Mouse (Mus musculus) liver, embryonic 15.5 days (tissue): ENCODE measurements at regions not wholly inside any gene's neighbourhood (a gene's known extent, or its start where the extent isn't known, plus 50 kb on each side); places are given as distances from the start of the nearest gene placed in this dataset.

ENCODE experiments used
- ATAC-seq: fragments of 200-750 bp; cut with Nextera tagmentation; 2 replicates; pipeline ENCODE4 v1.8.0; 2017; ENCODE audit warnings: moderate number of reproducible peaks, mild to moderate bottlenecking, moderate library complexity; ENCODE audit not compliant: insufficient read depth
- H3K27ac ChIP-seq: fragments of 300-500 bp; sonication (generic); replicated peaks from 2 replicates; pipeline ENCODE4 v1.5.1; 2015; ENCODE audit warnings: mild to moderate bottlenecking, inconsistent platforms
- H3K27me3 ChIP-seq: fragments of 300-500 bp; sonication (generic); 2 replicates; pipeline ENCODE4 v1.6.1; 2015; ENCODE audit warnings: mild to moderate bottlenecking, inconsistent platforms
- H3K36me3 ChIP-seq: fragments of 300-500 bp; sonication (generic); replicated peaks from 2 replicates; pipeline ENCODE4 v1.6.1; 2015; ENCODE audit warnings: moderate library complexity, mild to moderate bottlenecking, inconsistent platforms
- H3K4me1 ChIP-seq: fragments of 300-500 bp; sonication (generic); replicated peaks from 2 replicates; pipeline ENCODE4 v1.6.1; 2015; ENCODE audit warnings: inconsistent platforms
- H3K4me2 ChIP-seq: fragments of 300-500 bp; sonication (generic); 2 replicates; pipeline ENCODE4 v1.6.1; 2015; ENCODE audit warnings: moderate library complexity, mild to moderate bottlenecking, inconsistent platforms
- H3K4me3 ChIP-seq: fragments of 300-500 bp; sonication (generic); replicated peaks from 2 replicates; pipeline ENCODE4 v1.5.1; 2015; ENCODE audit warnings: mild to moderate bottlenecking, inconsistent platforms
- H3K9ac ChIP-seq: fragments of 300-500 bp; sonication (generic); 2 replicates; pipeline ENCODE4 v1.6.1; 2015; ENCODE audit warnings: moderate library complexity, mild to moderate bottlenecking, inconsistent platforms
- H3K9me3 ChIP-seq: fragments of 300-500 bp; sonication (generic); replicated peaks from 2 replicates; pipeline ENCODE4 v1.6.1; 2016; ENCODE audit warnings: inconsistent platforms
- WGBS: fragments of 180-500 bp; shearing (Covaris S2); methylation state at CpG from one replicate; pipeline ENCODE4 v1.1.7; 2015; ENCODE audit warnings: mixed read lengths; ENCODE audit not compliant: insufficient replicate concordance; 5-methylcytosine and 5-hydroxymethylcytosine counted together

GRCm38 (mm10) chr9:61021810-61022209 lies 227.5 kb downstream of the Uaca start:
- Histone ChIP-seq H3K27ac (no peak overlapping the region), H3K4me3 (no peak overlapping the region), H3K36me3 (no peaks in the 10 kb centered on the region), H3K4me2 (no peak overlapping the region), H3K27me3 (peaks cover 4% of the 10 kb centered on the region), H3K9ac (no peak overlapping the region), H3K4me1 (no peaks in the 10 kb centered on the region; the same call in 1 of the 2 replicates), H3K9me3 (no peaks in the 10 kb centered on the region)
- WGBS: 15% methylated on average over 5 of the region's 5 CpGs
- ATAC-seq: no peak

GRCm38 (mm10) chr9:61022371-61023026 lies 228.2 kb downstream of the Uaca start:
- Histone ChIP-seq H3K36me3 (no peaks in the 10 kb centered on the region), H3K9me3 (no peaks in the 10 kb centered on the region), H3K27me3 (peaks cover 4% of the 10 kb centered on the region), H3K9ac (no peak overlapping the region), H3K4me2 (no peak overlapping the region), H3K4me1 (no peaks in the 10 kb centered on the region; the same call in 1 of the 2 replicates), H3K27ac (no peak overlapping the region), H3K4me3 (no peak overlapping the region)
- ATAC-seq: peak; percentile 44; the same call in 1 of the 2 replicates
- WGBS: 19% methylated on average over 6 of the region's 6 CpGs

- Histone ChIP-seq H3K27me3 (peaks cover 4% of the 10 kb centered on the region), H3K4me3 (no peak overlapping the region), H3K36me3 (no peaks in the 10 kb centered on the region), H3K9ac (no peak overlapping the region), H3K4me2 (no peak overlapping the region), H3K4me1 (no peaks in the 10 kb centered on the region; the same call in 1 of the 2 replicates), H3K9me3 (no peaks in the 10 kb centered on the region), H3K27ac (no peak overlapping the region)
- WGBS: 16% methylated on average over 6 of the region's 6 CpGs
- ATAC-seq: no peak
Observed at GRCm38 (mm10) chr9:61025341-61025740, 231.0 kb downstream of the Uaca start.

- Histone ChIP-seq H3K27ac (no peak overlapping the region), H3K4me1 (no peaks in the 10 kb centered on the region), H3K27me3 (peaks cover 4% of the 10 kb centered on the region), H3K4me2 (no peak overlapping the region), H3K36me3 (no peaks in the 10 kb centered on the region), H3K9ac (no peak overlapping the region), H3K4me3 (no peak overlapping the region), H3K9me3 (no peaks in the 10 kb centered on the region)
- ATAC-seq: no peak
- WGBS: 67% methylated on average over 12 of the region's 12 CpGs
Observed at GRCm38 (mm10) chr9:61028775-61029401, 234.5 kb downstream of the Uaca start.

GRCm38 (mm10) chr9:61031699-61032447 lies 237.5 kb downstream of the Uaca start:
- no peaks in the 10 kb centered on the region for H3K9me3 ChIP-seq
- no peak overlapping the region for H3K4me3 ChIP-seq
- H3K4me2 ChIP-seq: peak overlapping the region; percentile 25
- H3K27me3 ChIP-seq: no peaks in the 10 kb centered on the region
- H3K36me3 ChIP-seq: no peaks in the 10 kb centered on the region
- no peak overlapping the region for H3K27ac ChIP-seq
- H3K9ac ChIP-seq: no peak overlapping the region
- H3K4me1 ChIP-seq: no peaks in the 10 kb centered on the region
- ATAC-seq: no peak
- WGBS: 33% methylated on average over 26 of the region's 26 CpGs

- ATAC-seq: no peak
- H3K4me2 ChIP-seq: 0 out of 2 replicates have a peak overlapping the region, but pooled peaks have one; percentile 25
- H3K9ac ChIP-seq: no peak overlapping the region
- 68% methylated on average over 23 of the region's 23 CpGs for WGBS
- no peak overlapping the region for H3K4me3 ChIP-seq
- H3K27ac ChIP-seq: no peak overlapping the region
- no peaks in the 10 kb centered on the region for H3K36me3 ChIP-seq
- H3K27me3 ChIP-seq: no peaks in the 10 kb centered on the region
- H3K4me1 ChIP-seq: no peaks in the 10 kb centered on the region
- no peaks in the 10 kb centered on the region for H3K9me3 ChIP-seq
Observed at GRCm38 (mm10) chr9:61032448-61033433, 238.4 kb downstream of the Uaca start.

- H3K4me3 ChIP-seq: no peak overlapping the region
Observed at GRCm38 (mm10) chr9:61033593-61033992, 239.3 kb downstream of the Uaca start.

GRCm38 (mm10) chr9:61042063-61042462 lies 247.7 kb downstream of the Uaca start:
- 0 out of 2 replicates have a peak, but pooled peaks have one; percentile 15 for ATAC-seq
- WGBS: 5% methylated on average over 2 of the region's 2 CpGs
- Histone ChIP-seq H3K9me3 (no peaks in the 10 kb centered on the region), H3K4me2 (no peak overlapping the region), H3K36me3 (no peaks in the 10 kb centered on the region), H3K27me3 (no peaks in the 10 kb centered on the region), H3K9ac (no peak overlapping the region), H3K4me3 (no peak overlapping the region), H3K27ac (no peak overlapping the region), H3K4me1 (no peaks in the 10 kb centered on the region)

More at GRCm38 (mm10) chr9:61033593-61033992, 239.3 kb downstream of the Uaca start:
- Histone ChIP-seq H3K4me1 (no peaks in the 10 kb centered on the region), H3K27me3 (no peaks in the 10 kb centered on the region), H3K36me3 (no peaks in the 10 kb centered on the region), H3K4me2 (no peak overlapping the region), H3K9ac (no peak overlapping the region), H3K9me3 (no peaks in the 10 kb centered on the region), H3K27ac (no peak overlapping the region)
- WGBS: 68% methylated on average over 9 of the region's 9 CpGs
- 0 out of 2 replicates have a peak, but pooled peaks have one; percentile 31 for ATAC-seq

- Histone ChIP-seq H3K9ac (no peak overlapping the region), H3K27ac (no peak overlapping the region), H3K36me3 (no peaks in the 10 kb centered on the region), H3K4me3 (no peak overlapping the region), H3K27me3 (no peaks in the 10 kb centered on the region), H3K4me1 (no peaks in the 10 kb centered on the region), H3K9me3 (no peaks in the 10 kb centered on the region), H3K4me2 (no peak overlapping the region)
- ATAC-seq: no peak
- WGBS: 59% methylated on average over 14 of the region's 14 CpGs
Observed at GRCm38 (mm10) chr9:61044983-61045382, 250.6 kb downstream of the Uaca start.

- Histone ChIP-seq H3K9me3 (no peaks in the 10 kb centered on the region), H3K36me3 (no peaks in the 10 kb centered on the region), H3K4me3 (no peak overlapping the region), H3K9ac (no peak overlapping the region), H3K27ac (no peak overlapping the region), H3K4me2 (no peak overlapping the region), H3K27me3 (no peaks in the 10 kb centered on the region), H3K4me1 (no peaks in the 10 kb centered on the region)
- ATAC-seq: no peak
- WGBS: 16% methylated on average over 7 of the region's 7 CpGs
Observed at GRCm38 (mm10) chr9:61046517-61046916, 252.2 kb downstream of the Uaca start.
